In the genomic region with DNA sequence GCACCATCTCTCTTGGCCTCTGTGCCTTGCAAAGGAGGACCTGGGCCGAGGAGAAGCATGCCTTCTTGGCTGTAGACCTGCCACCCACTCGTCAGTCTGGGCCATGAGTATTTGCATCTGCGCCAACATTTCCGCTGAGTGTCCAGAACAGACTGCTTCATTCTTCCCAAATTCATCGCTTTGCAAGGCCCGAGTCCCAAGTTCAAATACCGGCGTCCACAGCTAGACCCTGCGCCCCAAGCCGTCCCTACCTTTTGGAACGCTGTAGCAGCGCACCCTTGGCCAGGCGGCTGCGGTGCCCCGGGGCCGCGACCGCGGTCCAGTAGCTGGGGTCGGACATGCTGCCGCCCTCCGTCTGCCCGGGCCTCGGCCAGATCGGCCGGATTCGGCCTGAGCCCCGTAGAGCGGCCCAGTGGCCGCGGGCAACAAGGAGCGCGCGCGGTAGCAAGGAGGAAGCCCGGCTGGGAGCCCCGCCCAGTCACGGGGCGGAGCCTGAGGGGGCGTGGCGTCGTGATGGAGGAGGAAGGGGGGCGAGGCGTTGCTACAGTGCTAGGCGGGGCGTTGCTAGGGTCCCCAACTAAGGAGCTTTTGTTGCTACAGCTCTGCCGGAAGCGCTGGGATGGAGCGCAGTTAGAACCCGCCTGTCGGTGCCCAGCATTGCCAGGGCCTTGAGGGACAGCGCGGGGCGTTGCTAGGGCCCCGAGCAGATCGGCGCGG, we compare ENCODE assay signal across 8 mouse cellular contexts. TPM values are rescaled to one million over a fixed set of nuclear protein-coding genes. Genes with fewer than 3 reads are reported as not detected.
DNase-seq lines count a peak whose midpoint lies in the region; ATAC-seq and TF ChIP-seq lines count a peak whose summit lies in the region.

No protein-coding gene starts in this region.

- H3K9ac ChIP-seq in heart, embryonic 15.5 days: peak overlapping the region; percentile 85
- peak overlapping the region; percentile 78 for H3K9ac ChIP-seq in liver, embryonic 14.5 days (replicated peaks)
- peak overlapping the region; percentile 77 for H3K9ac ChIP-seq in neural tube, embryonic 11.5 days (ENCODE audit: low read length)
- peak overlapping the region; percentile 71 for H3K9ac ChIP-seq in stomach, postnatal 0 days (ENCODE audit: low read length)

- H3K4me3 ChIP-seq in brown adipose tissue, adult 24 weeks (ENCODE audit: insufficient read depth, low read depth, low read length): peak overlapping the region; percentile 83
- H3K4me3 ChIP-seq in heart, embryonic 15.5 days: peak overlapping the region; percentile 74
- H3K4me3 ChIP-seq in liver, embryonic 14.5 days (ENCODE audit: insufficient read depth in 1 of 2, low read depth in 2 of 2, low read length in 2 of 2): peak overlapping the region; percentile 67 to 68
- H3K4me3 ChIP-seq in neural tube, embryonic 11.5 days (ENCODE audit: low read depth, low read length): peak overlapping the region; percentile 45
- H3K4me3 ChIP-seq in stomach, postnatal 0 days (ENCODE audit: low read depth, low read length): peak overlapping the region; percentile 50

- H3K27ac ChIP-seq in brown adipose tissue, adult 24 weeks (replicated peaks; ENCODE audit: low read depth, low read length): no peak overlapping the region
- peak overlapping the region; percentile 64 for H3K27ac ChIP-seq in heart, embryonic 15.5 days
- H3K27ac ChIP-seq in liver, embryonic 14.5 days: peak overlapping the region; percentile 6; the same call in 1 of the 2 replicates
- H3K27ac ChIP-seq in neural tube, embryonic 11.5 days (ENCODE audit: low read depth, low read length): peak overlapping the region; percentile 68
- peak overlapping the region; percentile 75 for H3K27ac ChIP-seq in stomach, postnatal 0 days (replicated peaks)

- peaks cover 14% of the 10 kb centered on the region for H3K4me1 ChIP-seq in brown adipose tissue, adult 24 weeks (ENCODE audit: control insufficient read depth, insufficient read depth, insufficient read length, low read length)
- peaks cover 40% of the 10 kb centered on the region for H3K4me1 ChIP-seq in heart, embryonic 15.5 days (replicated peaks)
- H3K4me1 ChIP-seq in liver, embryonic 14.5 days (replicated peaks; ENCODE audit: control insufficient read depth in 2 of 2, insufficient read depth in 2 of 2, low read length in 1 of 2): peaks cover 22 to 27% of the 10 kb centered on the region in 2 experiments
- H3K4me1 ChIP-seq in neural tube, embryonic 11.5 days (ENCODE audit: control insufficient read depth, insufficient read depth, low read length): peaks cover 31% of the 10 kb centered on the region
- H3K4me1 ChIP-seq in stomach, postnatal 0 days (replicated peaks; ENCODE audit: control insufficient read depth, insufficient read depth): peaks cover 8% of the 10 kb centered on the region; the same call in 1 of the 2 replicates

- H3K27me3 ChIP-seq in heart, embryonic 15.5 days: peaks cover 23% of the 10 kb centered on the region; the same call in 1 of the 2 replicates
- H3K27me3 ChIP-seq in liver, embryonic 14.5 days (ENCODE audit: control insufficient read depth, insufficient read depth, low read length): peaks cover 6% of the 10 kb centered on the region
- H3K27me3 ChIP-seq in neural tube, embryonic 11.5 days (ENCODE audit: control insufficient read depth, insufficient read depth, low read length): peaks cover 7% of the 10 kb centered on the region; the same call in 1 of the 2 replicates
- no peaks in the 10 kb centered on the region for H3K27me3 ChIP-seq in stomach, postnatal 0 days (ENCODE audit: control insufficient read depth, insufficient read depth, low read length)

- WGBS in heart, embryonic 15.5 days: 3% methylated on average over 58 of the region's 58 CpGs
- WGBS in liver, embryonic 14.5 days (ENCODE audit: insufficient replicate concordance): 1% methylated on average over 58 of the region's 58 CpGs
- 7% methylated on average over 58 of the region's 58 CpGs for WGBS in neural tube, embryonic 11.5 days
- 3% methylated on average over 57 of the region's 58 CpGs for WGBS in stomach, postnatal 0 days

- peak overlapping the region; percentile 88 for H3K4me2 ChIP-seq in heart, embryonic 15.5 days
- H3K4me2 ChIP-seq in liver, embryonic 14.5 days (ENCODE audit: low read depth): peak overlapping the region; percentile 74
- H3K4me2 ChIP-seq in neural tube, embryonic 11.5 days (ENCODE audit: low read depth): peak overlapping the region; percentile 61
- peak overlapping the region; percentile 60 for H3K4me2 ChIP-seq in stomach, postnatal 0 days (replicated peaks; ENCODE audit: low read depth)

- TF ChIP-seq CTCF in liver, embryonic 14.5 days (IDR thresholded peaks at IDR 0.05; ENCODE audit: low read depth): no peak
- TF ChIP-seq CTCF in stomach, postnatal 0 days (IDR thresholded peaks at IDR 0.05; ENCODE audit: low read depth): no peak

- 0 out of 2 replicates have a peak, but pooled peaks cover 3% of the 10 kb centered on the region for H3K36me3 ChIP-seq in heart, embryonic 15.5 days
- no peaks in the 10 kb centered on the region; the same call in 1 of the 2 replicates for H3K36me3 ChIP-seq in liver, embryonic 14.5 days (replicated peaks; ENCODE audit: control insufficient read depth, insufficient read depth, low read depth)
- H3K36me3 ChIP-seq in neural tube, embryonic 11.5 days (ENCODE audit: control insufficient read depth, insufficient read depth, low read length): no peaks in the 10 kb centered on the region
- H3K36me3 ChIP-seq in stomach, postnatal 0 days (ENCODE audit: control insufficient read depth, insufficient read depth, low read length): peaks cover 3% of the 10 kb centered on the region

- no peak for TF ChIP-seq EP300 in liver, embryonic 14.5 days (IDR thresholded peaks at IDR 0.05; ENCODE audit: low read depth)
- TF ChIP-seq EP300 in stomach, postnatal 0 days (optimal IDR thresholded peaks at IDR 0.05): no peak

- DNase-seq in CD4-positive, CD25-positive, alpha-beta regulatory T cell, adult 2 months (ENCODE audit: low read depth, low spot score): peak; percentile 99
- DNase-seq in fibroblast of lung, adult 2 months (ENCODE audit: low read depth): peak; percentile 82
- DNase-seq in kidney, postnatal 25 days: peak; percentile 98
- DNase-seq in liver, embryonic 14.5 days (ENCODE audit: low read depth in 3 of 3, low spot score in 3 of 3): peak; percentile 80 to 84 (median 82)
- peak; percentile 99 for DNase-seq in neural tube, embryonic 11.5 days (ENCODE audit: low spot score)
- DNase-seq in stomach, postnatal 0 days (ENCODE audit: low spot score): peak; percentile 98

- ATAC-seq in heart, embryonic 15.5 days (replicated peaks; ENCODE audit: insufficient number of reproducible peaks, insufficient read depth, low FRiP score, low read depth): peak; percentile 82
- peak; percentile 52 for ATAC-seq in liver, embryonic 14.5 days (ENCODE audit: insufficient read depth)
- peak; percentile 81 for ATAC-seq in neural tube, embryonic 11.5 days (ENCODE audit: insufficient read depth, low FRiP score, low TSS enrichment)
- ATAC-seq in stomach, postnatal 0 days (ENCODE audit: low FRiP score, low TSS enrichment): peak; percentile 75

- no peaks in the 10 kb centered on the region for H3K9me3 ChIP-seq in heart, embryonic 15.5 days (replicated peaks)
- H3K9me3 ChIP-seq in liver, embryonic 14.5 days (ENCODE audit: control insufficient read depth, low read length): no peaks in the 10 kb centered on the region
- no peaks in the 10 kb centered on the region for H3K9me3 ChIP-seq in neural tube, embryonic 11.5 days (ENCODE audit: control insufficient read depth, low read length)
- no peaks in the 10 kb centered on the region for H3K9me3 ChIP-seq in stomach, postnatal 0 days (ENCODE audit: control insufficient read depth, low read length)

RNA-seq across cellular contexts. Expression of a gene that starts 12.7 kb away (rescaled TPM):
- polyA plus RNA-seq in brown adipose tissue, adult 24 weeks (2012; ENCODE audit: insufficient read depth, insufficient read length, missing spikeins): 2.5 and 2.9 TPM in 2 replicates
- 5.0 and 11.1 TPM in 2 replicates for polyA plus RNA-seq in heart, embryonic 15.5 days (2015; fragmentation: Nextera tagmentation; extraction: Ambion mirVana)
- 11.1 and 13.0 TPM in 2 replicates for polyA plus RNA-seq in liver, embryonic 14.5 days (2012; rRNA removed)
- 5.4 and 6.3 TPM in 2 replicates for polyA plus RNA-seq in liver, embryonic 14.5 days (2014; fragmentation: Nextera tagmentation; extraction: Ambion mirVana)
- 10.5 and 14.7 TPM in 2 replicates for polyA plus RNA-seq in neural tube, embryonic 11.5 days (2014; fragmentation: Nextera tagmentation; extraction: Ambion mirVana)
- 5.6 and 5.7 TPM in 2 replicates for polyA plus RNA-seq in stomach, postnatal 0 days (2015; fragmentation: Nextera tagmentation; extraction: Ambion mirVana)

RNA-seq across cellular contexts. Expression of a gene that starts 15.6 kb away (rescaled TPM):
- polyA plus RNA-seq in brown adipose tissue, adult 24 weeks (2012; ENCODE audit: insufficient read depth, insufficient read length, missing spikeins): 9.8 and 11.3 TPM in 2 replicates
- polyA plus RNA-seq in heart, embryonic 15.5 days (2015; fragmentation: Nextera tagmentation; extraction: Ambion mirVana): 28.0 and 45.8 TPM in 2 replicates
- polyA plus RNA-seq in liver, embryonic 14.5 days (2012; rRNA removed): 13.2 and 17.5 TPM in 2 replicates
- polyA plus RNA-seq in liver, embryonic 14.5 days (2014; fragmentation: Nextera tagmentation; extraction: Ambion mirVana): 8.2 and 12.0 TPM in 2 replicates
- 52.4 and 54.7 TPM in 2 replicates for polyA plus RNA-seq in neural tube, embryonic 11.5 days (2014; fragmentation: Nextera tagmentation; extraction: Ambion mirVana)
- polyA plus RNA-seq in stomach, postnatal 0 days (2015; fragmentation: Nextera tagmentation; extraction: Ambion mirVana): 36.8 and 39.0 TPM in 2 replicates

RNA-seq across cellular contexts. Expression of a gene that starts 16.1 kb away (rescaled TPM):
- not detected in 2 replicates for polyA plus RNA-seq in brown adipose tissue, adult 24 weeks (2012; ENCODE audit: insufficient read depth, insufficient read length, missing spikeins)
- polyA plus RNA-seq in heart, embryonic 15.5 days (2015; fragmentation: Nextera tagmentation; extraction: Ambion mirVana): 0.15 and 0.53 TPM in 2 replicates
- polyA plus RNA-seq in liver, embryonic 14.5 days (2012; rRNA removed): 0.11 and 0.13 TPM in 2 replicates
- 0.18 and 0.39 TPM in 2 replicates for polyA plus RNA-seq in liver, embryonic 14.5 days (2014; fragmentation: Nextera tagmentation; extraction: Ambion mirVana)
- polyA plus RNA-seq in neural tube, embryonic 11.5 days (2014; fragmentation: Nextera tagmentation; extraction: Ambion mirVana): not detected in 2 replicates
- 0.19 and 0.29 TPM in 2 replicates for polyA plus RNA-seq in stomach, postnatal 0 days (2015; fragmentation: Nextera tagmentation; extraction: Ambion mirVana)

RNA-seq across cellular contexts. Expression of a gene that starts 31.4 kb away (rescaled TPM):
- 74.5 and 79.8 TPM in 2 replicates for polyA plus RNA-seq in brown adipose tissue, adult 24 weeks (2012; ENCODE audit: insufficient read depth, insufficient read length, missing spikeins)
- polyA plus RNA-seq in heart, embryonic 15.5 days (2015; fragmentation: Nextera tagmentation; extraction: Ambion mirVana): 43.0 and 45.2 TPM in 2 replicates
- polyA plus RNA-seq in liver, embryonic 14.5 days (2012; rRNA removed): 25.3 and 28.5 TPM in 2 replicates
- polyA plus RNA-seq in liver, embryonic 14.5 days (2014; fragmentation: Nextera tagmentation; extraction: Ambion mirVana): 39.8 and 41.5 TPM in 2 replicates
- 40.7 and 41.3 TPM in 2 replicates for polyA plus RNA-seq in neural tube, embryonic 11.5 days (2014; fragmentation: Nextera tagmentation; extraction: Ambion mirVana)
- polyA plus RNA-seq in stomach, postnatal 0 days (2015; fragmentation: Nextera tagmentation; extraction: Ambion mirVana): 77.3 and 80.1 TPM in 2 replicates

RNA-seq across cellular contexts. Expression of a gene that starts 37.7 kb away (rescaled TPM):
- 18.1 and 21.3 TPM in 2 replicates for polyA plus RNA-seq in brown adipose tissue, adult 24 weeks (2012; ENCODE audit: insufficient read depth, insufficient read length, missing spikeins)
- polyA plus RNA-seq in heart, embryonic 15.5 days (2015; fragmentation: Nextera tagmentation; extraction: Ambion mirVana): 21.0 and 25.5 TPM in 2 replicates
- 2.7 and 3.2 TPM in 2 replicates for polyA plus RNA-seq in liver, embryonic 14.5 days (2012; rRNA removed)
- polyA plus RNA-seq in liver, embryonic 14.5 days (2014; fragmentation: Nextera tagmentation; extraction: Ambion mirVana): 1.6 and 2.4 TPM in 2 replicates
- polyA plus RNA-seq in neural tube, embryonic 11.5 days (2014; fragmentation: Nextera tagmentation; extraction: Ambion mirVana): 97.9 and 111 TPM in 2 replicates
- 18.9 and 19.0 TPM in 2 replicates for polyA plus RNA-seq in stomach, postnatal 0 days (2015; fragmentation: Nextera tagmentation; extraction: Ambion mirVana)
